Mouse (Mus musculus): ENCODE data around the gene Topors.

GRCm38 (mm10) chr4:40310796-40311383 is 41.2 kb upstream of the Topors start:
- TF ChIP-seq CTCF (IDR thresholded peaks at IDR 0.05; ENCODE audit: control insufficient read depth, insufficient read depth, low read length) (no peak), POLR2A (IDR thresholded peaks at IDR 0.05; ENCODE audit: borderline replicate concordance, control insufficient read depth, low read depth, low read length) (no peak)
